Mouse (Mus musculus): ENCODE results near the gene Accs.

DNA sequence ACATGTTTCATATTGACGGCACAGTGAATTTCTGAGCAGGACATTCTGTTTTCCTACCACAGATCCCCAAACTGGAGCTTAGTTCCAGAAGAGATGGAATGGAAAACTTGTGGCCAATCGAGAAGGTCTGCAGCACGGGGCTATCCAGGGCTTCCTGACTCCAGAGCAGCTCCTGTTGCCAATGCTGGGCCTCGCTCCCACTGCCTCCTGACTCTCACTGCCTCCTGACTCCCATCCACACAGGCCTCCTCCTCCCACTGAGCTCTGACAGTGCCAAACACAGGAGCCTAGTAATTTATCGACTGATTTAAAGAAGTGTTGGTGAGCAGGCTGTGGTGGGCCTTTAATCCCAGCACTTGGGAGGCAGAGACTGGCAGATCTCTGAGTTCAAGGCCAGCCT is 41.7 kb downstream of the Accs start:
- TF ChIP-seq CTCF (IDR thresholded peaks at IDR 0.05; ENCODE audit: low read depth, low read length) (no peak), POLR2A (IDR thresholded peaks at IDR 0.05; ENCODE audit: borderline replicate concordance, low read depth, low read length) (no peak)

Measured in bone marrow macrophage, adult 2 months (primary cell).